29 mouse cellular contexts compared by ENCODE assay signal in genomic region chr15:12962179-12962578, GRCm38 (mm10).
DNase-seq lines count a peak whose midpoint lies in the region; ATAC-seq and TF ChIP-seq lines count a peak whose summit lies in the region.
"Had no signal": no experiment of that assay in that cellular context is flagged by ENCODE, and none has a peak within 500 bp of the region (broad histone marks: within the 10 kb centered on the region; RNA-seq: fewer than 3 reads in every experiment).

No protein-coding gene starts in this region.

- H3K27ac ChIP-seq in kidney, embryonic 14.5 days (ENCODE audit: low read depth, low read length), result no peak overlapping the region
- H3K27ac ChIP-seq: embryonic facial prominence, embryonic 13.5 days; embryonic facial prominence, embryonic 15.5 days; forebrain, embryonic 10.5 days; forebrain, embryonic 12.5 days had no signal

- WGBS in kidney, embryonic 14.5 days, result 85% methylated on average over 10 of the region's 10 CpGs

- no peak for TF ChIP-seq CTCF in E14TG2a.4 (conservative IDR thresholded peaks at IDR 0.05; ENCODE audit: low read length)

- no peak overlapping the region for H3K4me2 ChIP-seq in kidney, embryonic 14.5 days (replicated peaks; ENCODE audit: low read depth, low read length)
- H3K4me2 ChIP-seq: embryonic facial prominence, embryonic 13.5 days; embryonic facial prominence, embryonic 15.5 days; forebrain, embryonic 12.5 days had no signal

- peak overlapping the region; percentile 76 for H3K4me3 ChIP-seq in E14TG2a.4 (replicated peaks; ENCODE audit: low read length)
- no peak overlapping the region for H3K4me3 ChIP-seq in kidney, embryonic 14.5 days (ENCODE audit: low read length)
- H3K4me3 ChIP-seq: embryonic facial prominence, embryonic 13.5 days; embryonic facial prominence, embryonic 15.5 days; erythroblast, embryonic 14.5 days; forebrain, embryonic 10.5 days; forebrain, embryonic 12.5 days had no signal

- no peaks in the 10 kb centered on the region for H3K27me3 ChIP-seq in E14TG2a.4 (ENCODE audit: insufficient read depth, low read length)
- H3K27me3 ChIP-seq in kidney, embryonic 14.5 days (ENCODE audit: control insufficient read depth, insufficient read depth, low read length), result no peaks in the 10 kb centered on the region
- H3K27me3 ChIP-seq: CH12.LX; embryonic facial prominence, embryonic 13.5 days; embryonic facial prominence, embryonic 15.5 days; forebrain, embryonic 12.5 days; Patski had no signal

- H3K36me3 ChIP-seq in E14TG2a.4 (ENCODE audit: insufficient read depth, low read length), result peaks cover 9% of the 10 kb centered on the region; the same call in 1 of the 2 replicates
- H3K36me3 ChIP-seq in kidney, embryonic 14.5 days (ENCODE audit: control insufficient read depth, insufficient read depth, low read length), result no peaks in the 10 kb centered on the region
- H3K36me3 ChIP-seq: embryonic facial prominence, embryonic 13.5 days; embryonic facial prominence, embryonic 15.5 days; forebrain, embryonic 10.5 days; forebrain, embryonic 12.5 days; G1E had no signal

- ATAC-seq in kidney, embryonic 14.5 days (ENCODE audit: low FRiP score, low TSS enrichment), result no peak
- ATAC-seq: CD4-positive, CD25-positive, alpha-beta regulatory T cell, adult 4 months; forebrain, embryonic 14.5 days; forebrain, embryonic 16.5 days; Patski had no signal

- no peak overlapping the region for H3K9ac ChIP-seq in kidney, embryonic 14.5 days (ENCODE audit: low read depth, low read length)
- H3K9ac ChIP-seq: embryonic facial prominence, embryonic 13.5 days; embryonic facial prominence, embryonic 15.5 days; forebrain, embryonic 12.5 days had no signal

- peaks cover 67% of the 10 kb centered on the region for H3K4me1 ChIP-seq in E14TG2a.4 (replicated peaks; ENCODE audit: low read depth, low read length)
- no peaks in the 10 kb centered on the region for H3K4me1 ChIP-seq in kidney, embryonic 14.5 days (ENCODE audit: control insufficient read depth, insufficient read depth, low read length)
- H3K4me1 ChIP-seq: embryonic facial prominence, embryonic 13.5 days; embryonic facial prominence, embryonic 15.5 days; forebrain, embryonic 12.5 days had no signal

- H3K9me3 ChIP-seq in E14TG2a.4 (ENCODE audit: low read length), result no peaks in the 10 kb centered on the region
- no peaks in the 10 kb centered on the region for H3K9me3 ChIP-seq in kidney, embryonic 14.5 days (ENCODE audit: control insufficient read depth, low read length)
- H3K9me3 ChIP-seq: embryonic facial prominence, embryonic 13.5 days; embryonic facial prominence, embryonic 15.5 days; forebrain, embryonic 10.5 days; forebrain, embryonic 12.5 days; G1E had no signal

- DNase-seq in ES-CJ7 (ENCODE audit: low read depth, low spot score) (peak; percentile 94), R1 (ENCODE audit: low read depth, low spot score) (peak; percentile 97), ZHBTc4 (ENCODE audit: low read depth, low spot score) (peak; percentile 94)
- no peak for DNase-seq in urinary bladder, postnatal 36 days (ENCODE audit: low spot score in 2 of 2)
- DNase-seq in lung, postnatal 10 days, result no peak
- DNase-seq: adrenal gland, adult 2 months; adrenal gland, postnatal 10 days; adrenal gland, postnatal 25 days; B cell, adult 2 months; cerebellum, adult 11 months; cerebellum, adult 18-20 months; cerebellum, adult 8-10 months; cerebellum, adult 9-11 months; cerebellum, postnatal 14 days; cerebellum, postnatal 36 days; embryo, embryonic 11 days had no signal

Comparison
In these comparisons a context has a peak if more than half of its experiments do, and no peak if none do; other contexts are left out.
1. DNase-seq: peak in ES-CJ7 (single experiment), R1 (single experiment) and ZHBTc4 (single experiment); none in urinary bladder, postnatal 36 days (0 of 2) and lung, postnatal 10 days (single experiment).